Mouse (Mus musculus) layer of hippocampus, adult 2 months (tissue): ENCODE results near the gene Lrg1. TPM values are rescaled to one million over a fixed set of nuclear protein-coding genes. Genes with fewer than 3 reads are reported as not detected.
"Not testable (repeated sequence)": the region's sequence is repeated elsewhere in the genome, so short reads cannot be mapped to it uniquely, and the experiment has no call there.

Experiments used
- DNase-seq, 2 experiments: peaks; one replicate each; pipeline ENCODE4 v3.0.0; 2022; ENCODE audit warnings: low spot score in 2 of 2
- H3K27ac ChIP-seq: fragments of 200-600 bp; 2 replicates; pipeline ENCODE4 v1.8.1; 2022
- H3K4me3 ChIP-seq: fragments of 200-600 bp; 2 replicates; pipeline ENCODE4 v1.8.1; 2022; ENCODE audit warnings: mild to moderate bottlenecking
- CTCF ChIP-seq: fragments of 200-600 bp; conservative IDR thresholded peaks from 2 replicates; pipeline ENCODE4 v1.8.1; 2022; ENCODE audit warnings: antibody characterized with exemption, mild to moderate bottlenecking, moderate library complexity
- total RNA-seq, 2 experiments: library from RNA; stranded (reverse); gene quantifications; 2 replicates each; pipeline ENCODE4 v1.2.3; 2021

Gene Lrg1
- total RNA-seq, 2 experiments from 2014 or later, result 0.77 to 1.6 TPM

GRCm38 (mm10) chr17:56098711-56099572, 22.9 kb downstream of the Lrg1 start:
- TF ChIP-seq CTCF, result no peak; the same call in 1 of the 2 replicates
- no peak for DNase-seq
- H3K4me3 ChIP-seq, result no peak overlapping the region
- H3K27ac ChIP-seq, result no peak overlapping the region

- Histone ChIP-seq H3K27ac (no peak overlapping the region), H3K4me3 (no peak overlapping the region)
- no peak for DNase-seq
- TF ChIP-seq CTCF, result no peak
Observed at GRCm38 (mm10) chr17:56098180-56098579, 23.6 kb downstream of the Lrg1 start.

- DNase-seq, result no peak
- no peak for TF ChIP-seq CTCF
- no peak overlapping the region for H3K27ac ChIP-seq
- H3K4me3 ChIP-seq, result no peak overlapping the region
Observed at GRCm38 (mm10) chr17:56096883-56097282, 24.9 kb downstream of the Lrg1 start.

DNA sequence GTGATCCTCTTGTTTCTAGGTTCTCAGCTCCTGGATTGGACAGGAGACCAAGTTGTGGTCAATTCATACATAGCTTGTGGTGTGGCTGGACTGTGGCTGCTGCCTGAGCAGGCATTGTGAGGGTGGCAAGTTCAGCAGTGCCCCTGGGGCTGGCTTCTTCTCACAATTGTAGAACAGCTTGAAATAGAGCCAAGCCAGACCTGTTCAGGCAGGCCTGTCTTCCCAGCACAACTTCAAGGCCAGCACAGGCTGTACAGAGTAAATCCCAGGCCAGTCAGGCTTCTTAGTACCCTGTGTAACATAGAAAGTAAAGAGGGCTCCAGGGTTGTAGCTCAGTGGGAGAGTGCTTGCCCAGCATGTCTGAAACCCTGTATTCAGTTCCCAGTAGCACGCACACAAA, 29.0 kb downstream of the Lrg1 start:
- no peak for DNase-seq
- no peak overlapping the region for H3K4me3 ChIP-seq
- H3K27ac ChIP-seq, result 0 out of 2 replicates have a peak overlapping the region, but pooled peaks have one; percentile 15
- TF ChIP-seq CTCF, result no peak

DNA sequence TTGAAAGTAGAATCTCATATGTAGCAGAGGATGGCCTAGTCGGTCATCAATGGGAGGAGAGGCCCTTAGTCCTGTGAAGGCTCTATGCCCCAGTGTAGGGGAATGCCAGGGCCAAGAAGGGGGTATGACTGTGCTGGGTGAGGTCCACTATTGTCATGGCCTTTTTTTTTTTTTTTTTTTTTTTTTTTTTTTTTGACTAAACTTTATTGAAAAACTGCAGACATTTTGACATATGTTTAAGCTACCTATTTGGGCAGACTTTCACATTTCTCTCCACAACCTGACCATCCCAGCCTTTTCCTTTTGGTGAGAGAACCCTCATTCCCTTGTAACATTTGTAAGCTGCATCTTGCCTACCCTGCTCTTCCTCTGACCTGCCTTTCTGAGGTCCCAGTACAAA, 29.5 kb downstream of the Lrg1 start:
- no peak for DNase-seq
- H3K4me3 ChIP-seq, result no peak overlapping the region
- TF ChIP-seq CTCF, result no peak
- H3K27ac ChIP-seq, result 0 out of 2 replicates have a peak overlapping the region, but pooled peaks have one; percentile 15

GRCm38 (mm10) chr17:56080781-56081585, 40.8 kb downstream of the Lrg1 start:
- Histone ChIP-seq H3K27ac (peak overlapping the region; percentile 88), H3K4me3 (peak overlapping the region; percentile 82)
- peak; percentile 59 to 76 for DNase-seq
- peak; percentile 27 for TF ChIP-seq CTCF

GRCm38 (mm10) chr17:56079921-56080320, 41.9 kb downstream of the Lrg1 start:
- H3K4me3 ChIP-seq, result peak overlapping the region; percentile 82
- no peak for TF ChIP-seq CTCF
- DNase-seq, result no peak
- peak overlapping the region; percentile 88 for H3K27ac ChIP-seq

DNA sequence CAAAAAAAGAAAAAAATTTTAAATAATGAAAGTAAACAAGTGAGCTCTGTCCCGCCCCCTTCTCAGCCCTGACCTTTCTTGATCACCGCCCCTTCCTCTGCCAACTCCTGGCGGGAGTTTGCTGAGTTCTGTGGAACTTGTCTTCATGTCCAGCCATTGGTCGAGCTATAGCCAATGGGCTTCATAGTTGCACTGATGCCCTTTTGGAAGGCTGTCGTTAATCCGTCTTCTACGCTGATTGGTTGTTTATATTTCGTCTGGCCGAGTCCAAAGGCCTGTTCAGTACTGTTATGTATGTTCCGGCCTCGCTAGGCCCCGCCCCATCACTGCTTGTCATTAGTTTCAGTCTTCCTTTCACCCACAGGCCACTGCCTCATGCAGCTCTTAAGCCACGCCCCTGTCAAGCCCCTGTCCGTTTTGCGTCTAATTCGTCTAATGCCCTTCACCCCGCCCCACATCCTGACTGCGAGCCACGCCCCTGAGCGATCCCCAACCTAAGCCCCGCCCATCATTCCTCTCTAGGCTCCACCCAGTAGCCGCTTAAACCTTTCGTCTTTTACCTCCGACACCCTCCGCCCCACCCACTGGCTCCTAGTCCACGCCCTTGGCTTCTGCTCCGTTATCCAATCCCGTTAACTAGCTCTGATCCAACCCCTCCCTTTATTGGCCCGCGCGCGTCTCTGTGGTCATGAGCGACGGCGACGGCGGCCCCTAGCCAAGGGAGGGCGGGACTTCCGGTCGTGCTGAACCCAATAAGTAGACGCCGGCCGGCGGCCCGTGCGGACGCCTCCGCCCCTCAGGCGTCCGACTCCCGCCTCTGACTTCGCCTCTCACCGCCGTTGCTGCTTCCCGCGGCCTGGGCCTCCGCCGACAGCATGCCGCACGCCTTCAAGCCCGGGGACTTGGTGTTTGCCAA, 42.7 kb downstream of the Lrg1 start, which contains the start of gene Hdgfl2:
Gene Hdgfl2, plus strand, starts transcription at position 755 of the 916 bp plus-strand sequence.
- TF ChIP-seq CTCF, result no peak
- Histone ChIP-seq H3K4me3 (peak within 1 kb of the TSS; percentile 82), H3K27ac (peak within 1 kb of the TSS; percentile 88)
- peak; percentile 98 to 100 for DNase-seq

- Histone ChIP-seq H3K27ac (peak overlapping the region; percentile 78), H3K4me3 (peak overlapping the region; percentile 44)
- DNase-seq, result not testable (repeated sequence)
Observed at GRCm38 (mm10) chr17:56078361-56078760, 43.4 kb downstream of the Lrg1 start.

- peak; percentile 32; the same call in 1 of the 2 replicates for TF ChIP-seq CTCF
- H3K4me3 ChIP-seq, result no peak overlapping the region
- H3K27ac ChIP-seq, result no peak overlapping the region
- no peak for DNase-seq
Observed at GRCm38 (mm10) chr17:56077523-56077922, 44.3 kb downstream of the Lrg1 start.

DNA sequence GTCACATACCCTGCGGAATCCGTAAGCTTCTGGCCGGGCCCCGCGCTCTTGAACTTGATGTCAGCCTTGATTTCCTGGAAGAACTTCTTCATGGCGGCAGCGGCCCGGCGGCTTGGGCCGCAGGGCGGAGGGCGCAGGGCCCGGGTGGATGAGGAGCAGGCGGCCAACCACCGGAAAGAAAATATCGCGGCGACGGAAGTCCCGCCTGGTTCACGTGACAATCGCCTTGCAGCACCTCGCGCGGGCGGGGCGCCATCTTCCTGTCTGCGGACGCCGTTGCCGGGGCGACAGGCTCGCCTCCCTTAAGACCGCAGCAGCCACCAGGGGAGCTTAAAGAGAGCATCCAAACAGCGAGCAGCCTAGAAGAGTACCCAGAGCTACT, 47.0 kb downstream of the Lrg1 start, which contains the start of gene Ubxn6:
Gene Ubxn6, minus strand, starts transcription at position 202 of the 382 bp plus-strand sequence.
- peak; percentile 97 to 99 for DNase-seq
- H3K27ac ChIP-seq, result peak within 1 kb of the TSS; percentile 90
- TF ChIP-seq CTCF, result peak; percentile 73

GRCm38 (mm10) chr17:56074097-56074826, 47.5 kb downstream of the Lrg1 start:
- TF ChIP-seq CTCF, result no peak
- DNase-seq, result peak; percentile 55 to 65
- Histone ChIP-seq H3K4me3 (peak overlapping the region; percentile 94), H3K27ac (peak overlapping the region; percentile 90)

More for the DNA sequence above, 47.0 kb downstream of the Lrg1 start, which contains the start of gene Ubxn6:
- H3K4me3 ChIP-seq, result peak within 1 kb of the TSS; percentile 94
